Mouse (Mus musculus) lung, postnatal 0 days (tissue): ENCODE measurements at regions not wholly inside any gene's neighbourhood (a gene's known extent, or its start where the extent isn't known, plus 50 kb on each side); places are given as distances from the start of the nearest gene placed in this dataset.

ENCODE experiments used
- ATAC-seq: fragments of 200-750 bp; cut with Nextera tagmentation; 2 replicates; pipeline ENCODE4 v1.8.0; 2017; ENCODE audit warnings: moderate library complexity
- DNase-seq: peaks from one replicate; pipeline ENCODE4 v3.0.0-alpha.2; 2016; ENCODE audit warnings: low spot score
- H3K27ac ChIP-seq: fragments of 300-500 bp; sonication (generic); 2 replicates; pipeline ENCODE4 v1.5.1; 2014; ENCODE audit warnings: antibody characterized with exemption, mild to moderate bottlenecking, low read length, mixed read lengths
- H3K27me3 ChIP-seq: fragments of 300-500 bp; sonication (generic); replicated peaks from 2 replicates; pipeline ENCODE4 v1.6.1; 2014; ENCODE audit warnings: low read length, mixed read lengths; ENCODE audit not compliant: insufficient read depth
- H3K36me3 ChIP-seq: fragments of 300-500 bp; sonication (generic); 2 replicates; pipeline ENCODE4 v1.6.1; 2014; ENCODE audit warnings: low read length, mixed read lengths; ENCODE audit not compliant: insufficient read depth
- H3K4me1 ChIP-seq: fragments of 300-500 bp; sonication (generic); 2 replicates; pipeline ENCODE4 v1.6.1; 2014; ENCODE audit warnings: antibody characterized with exemption, low read depth, low read length, mixed read lengths; ENCODE audit not compliant: insufficient read depth
- H3K4me2 ChIP-seq: fragments of 300-500 bp; sonication (generic); replicated peaks from 2 replicates; pipeline ENCODE4 v1.6.1; 2014; ENCODE audit warnings: low read depth, mild to moderate bottlenecking, low read length, moderate library complexity, mixed read lengths
- H3K4me3 ChIP-seq: fragments of 300-500 bp; sonication (generic); 2 replicates; pipeline ENCODE4 v1.5.1; 2014; ENCODE audit warnings: low read depth, low read length
- H3K9ac ChIP-seq: fragments of 300-500 bp; sonication (generic); replicated peaks from 2 replicates; pipeline ENCODE4 v1.6.1; 2014; ENCODE audit warnings: low read depth, mild to moderate bottlenecking
- H3K9me3 ChIP-seq: fragments of 300-500 bp; sonication (generic); 2 replicates; pipeline ENCODE4 v1.6.1; 2016; ENCODE audit warnings: low read length, mixed read lengths
- CTCF ChIP-seq: IDR thresholded peaks from 2 replicates; pipeline ENCODE4 v1.5.1; 2016; ENCODE audit warnings: antibody characterized with exemption, mild to moderate bottlenecking
- EP300 ChIP-seq: IDR thresholded peaks from 2 replicates; pipeline ENCODE4 v1.6.1; 2016; ENCODE audit warnings: antibody characterized with exemption, mild to moderate bottlenecking, control low read depth
- WGBS: fragments of 180-500 bp; shearing (Covaris S2); extraction: QIAGEN DNeasy Blood & Tissue Kit; methylation state at CpG from one replicate; pipeline ENCODE4 v1.1.7; 2014; 5-methylcytosine and 5-hydroxymethylcytosine counted together

DNA sequence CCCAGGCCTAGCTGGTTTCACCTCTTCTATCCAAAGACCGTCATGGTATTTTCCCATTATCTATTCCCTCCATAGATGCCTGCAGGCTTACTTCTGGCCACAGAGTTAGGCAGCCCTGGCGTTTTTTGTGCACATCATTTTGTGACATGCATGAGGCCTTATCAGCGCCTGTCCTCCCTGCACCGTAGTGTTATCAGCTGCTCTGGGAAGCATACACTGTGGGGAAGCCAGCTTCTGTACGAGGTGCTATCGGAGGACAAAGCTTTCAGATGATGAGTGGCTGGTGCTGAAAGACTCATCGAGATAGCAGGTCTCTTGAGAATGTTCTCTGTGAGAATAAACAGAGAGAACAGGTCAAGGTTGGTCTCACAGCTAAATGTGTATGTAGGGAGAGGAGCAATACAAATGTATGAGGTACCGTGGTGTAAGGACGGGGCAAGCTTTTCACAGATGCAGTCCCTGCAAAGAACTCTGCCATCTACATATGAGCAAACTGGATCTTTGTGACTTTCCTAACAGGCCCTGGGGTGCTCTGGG, 190.0 kb upstream of the Tshz3 start:
- Histone ChIP-seq H3K4me1 (no peaks in the 10 kb centered on the region), H3K9me3 (no peaks in the 10 kb centered on the region), H3K27me3 (no peaks in the 10 kb centered on the region), H3K36me3 (no peaks in the 10 kb centered on the region), H3K4me2 (no peak overlapping the region), H3K27ac (no peak overlapping the region), H3K4me3 (no peak overlapping the region), H3K9ac (no peak overlapping the region)
- TF ChIP-seq CTCF (no peak), EP300 (no peak)
- no peak for DNase-seq
- WGBS, result 54% methylated on average over 9 of the region's 9 CpGs
- no peak for ATAC-seq

- H3K4me3 ChIP-seq, result no peak overlapping the region
- no peaks in the 10 kb centered on the region for H3K9me3 ChIP-seq
- 57% methylated on average over 3 of the region's 3 CpGs for WGBS
- TF ChIP-seq CTCF (no peak), EP300 (peak; percentile 93)
- DNase-seq (peak; percentile 68), ATAC-seq (peak; percentile 80)
- H3K4me1 ChIP-seq, result peaks cover 5% of the 10 kb centered on the region; the same call in 1 of the 2 replicates
- no peaks in the 10 kb centered on the region for H3K36me3 ChIP-seq
- H3K27ac ChIP-seq, result no peak overlapping the region
- no peak overlapping the region for H3K4me2 ChIP-seq
- no peaks in the 10 kb centered on the region for H3K27me3 ChIP-seq
- no peak overlapping the region for H3K9ac ChIP-seq
These were observed 184.2 kb upstream of the Tshz3 start for GRCm38 (mm10) chr7:36513680-36514079.

DNA sequence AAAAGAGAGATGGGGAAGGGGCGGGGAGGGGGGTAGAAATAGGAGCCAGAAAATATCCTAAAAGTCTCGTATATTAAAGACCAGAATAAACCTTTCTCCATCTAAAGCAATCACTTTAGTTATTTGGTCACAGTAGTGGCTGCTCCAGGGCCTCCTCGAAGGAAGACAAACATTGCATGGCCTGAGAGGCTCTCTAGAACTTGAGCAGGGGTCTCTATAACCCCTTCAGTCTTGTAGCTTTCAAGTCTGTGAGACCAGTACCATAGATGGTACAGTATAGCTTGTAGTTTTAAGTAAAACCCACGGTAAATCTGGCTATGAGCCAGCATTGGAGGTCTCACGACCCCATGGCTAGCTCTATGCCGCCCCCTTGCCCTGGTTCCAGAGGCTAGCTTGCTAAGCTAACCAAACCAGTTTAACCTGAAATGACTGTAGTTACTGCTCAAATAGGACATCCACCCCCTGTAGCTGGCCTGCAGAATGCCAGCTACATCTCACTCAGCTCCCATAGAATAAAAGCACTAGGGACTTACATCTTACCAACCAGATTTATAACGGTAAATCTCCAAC, 181.7 kb upstream of the Tshz3 start:
- no peak overlapping the region for H3K9ac ChIP-seq
- H3K36me3 ChIP-seq, result no peaks in the 10 kb centered on the region
- H3K9me3 ChIP-seq, result no peaks in the 10 kb centered on the region
- no peaks in the 10 kb centered on the region for H3K27me3 ChIP-seq
- peak; percentile 65 for DNase-seq
- peak; percentile 63 for ATAC-seq
- H3K4me2 ChIP-seq, result no peak overlapping the region
- H3K4me3 ChIP-seq, result no peak overlapping the region
- WGBS, result 42% methylated on average over 7 of the region's 7 CpGs
- no peak overlapping the region for H3K27ac ChIP-seq
- peak; percentile 48 for TF ChIP-seq CTCF
- TF ChIP-seq EP300, result no peak
- peaks cover 5% of the 10 kb centered on the region; the same call in 1 of the 2 replicates for H3K4me1 ChIP-seq

GRCm38 (mm10) chr7:36519027-36519426, 178.9 kb upstream of the Tshz3 start:
- Histone ChIP-seq H3K4me2 (no peak overlapping the region), H3K4me3 (no peak overlapping the region), H3K36me3 (no peaks in the 10 kb centered on the region), H3K9me3 (no peaks in the 10 kb centered on the region), H3K4me1 (peaks cover 5% of the 10 kb centered on the region; the same call in 1 of the 2 replicates), H3K27ac (no peak overlapping the region), H3K9ac (no peak overlapping the region), H3K27me3 (no peaks in the 10 kb centered on the region)
- WGBS, result 86% methylated on average over 4 of the region's 4 CpGs
- no peak for DNase-seq
- ATAC-seq, result no peak
- no peak for TF ChIP-seq CTCF
- no peak for TF ChIP-seq EP300

DNA sequence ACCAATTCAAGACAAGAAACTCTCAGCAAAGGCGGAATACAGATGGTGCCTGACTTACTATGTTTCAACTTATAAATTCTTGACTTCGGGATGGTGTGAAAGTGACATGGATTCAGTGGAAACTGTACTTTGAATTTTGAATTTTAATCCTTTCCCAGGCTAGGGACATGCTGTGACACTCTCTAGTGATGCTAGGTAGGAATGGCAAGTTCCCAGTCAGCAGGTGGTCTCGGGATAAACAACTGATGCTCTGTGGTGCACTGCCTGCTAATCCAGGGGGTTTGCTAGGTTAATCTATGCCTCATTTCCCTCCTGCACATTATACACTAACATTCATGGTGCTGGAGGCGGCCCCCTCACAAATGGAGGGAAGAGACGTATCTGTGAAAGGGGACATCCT, 175.0 kb upstream of the Tshz3 start:
- Histone ChIP-seq H3K27me3 (no peaks in the 10 kb centered on the region), H3K9ac (no peak overlapping the region), H3K27ac (no peak overlapping the region), H3K4me1 (no peaks in the 10 kb centered on the region), H3K4me2 (no peak overlapping the region), H3K36me3 (no peaks in the 10 kb centered on the region), H3K4me3 (no peak overlapping the region), H3K9me3 (no peaks in the 10 kb centered on the region)
- ATAC-seq (no peak), DNase-seq (no peak)
- 76% methylated on average over 5 of the region's 5 CpGs for WGBS
- TF ChIP-seq CTCF (no peak), EP300 (no peak)

DNA sequence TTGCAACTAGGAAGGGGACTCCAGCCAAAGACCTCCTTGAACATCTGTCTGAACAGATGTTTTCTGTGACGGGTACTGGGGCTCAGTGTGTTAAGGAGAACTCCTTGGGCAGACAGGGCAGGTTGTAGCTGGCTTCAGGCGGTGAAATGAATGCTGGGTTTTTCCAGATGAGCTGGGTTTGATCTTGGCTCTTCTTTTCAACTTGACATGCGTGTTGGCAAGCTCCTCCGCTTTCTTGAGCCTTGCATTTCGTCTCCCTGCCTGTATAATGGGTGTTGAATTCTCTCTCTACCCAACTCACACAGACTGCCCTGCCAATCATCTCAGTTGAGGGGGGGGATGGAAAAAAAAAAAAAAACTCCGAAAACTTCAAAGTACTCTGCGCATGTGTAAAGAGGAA, 171.8 kb upstream of the Tshz3 start:
- Histone ChIP-seq H3K27ac (no peak overlapping the region), H3K27me3 (no peaks in the 10 kb centered on the region), H3K9ac (no peak overlapping the region), H3K9me3 (no peaks in the 10 kb centered on the region), H3K4me1 (no peaks in the 10 kb centered on the region), H3K36me3 (no peaks in the 10 kb centered on the region), H3K4me3 (no peak overlapping the region), H3K4me2 (no peak overlapping the region)
- 65% methylated on average over 7 of the region's 7 CpGs for WGBS
- no peak for TF ChIP-seq EP300
- TF ChIP-seq CTCF, result no peak
- no peak for DNase-seq
- no peak for ATAC-seq

DNA sequence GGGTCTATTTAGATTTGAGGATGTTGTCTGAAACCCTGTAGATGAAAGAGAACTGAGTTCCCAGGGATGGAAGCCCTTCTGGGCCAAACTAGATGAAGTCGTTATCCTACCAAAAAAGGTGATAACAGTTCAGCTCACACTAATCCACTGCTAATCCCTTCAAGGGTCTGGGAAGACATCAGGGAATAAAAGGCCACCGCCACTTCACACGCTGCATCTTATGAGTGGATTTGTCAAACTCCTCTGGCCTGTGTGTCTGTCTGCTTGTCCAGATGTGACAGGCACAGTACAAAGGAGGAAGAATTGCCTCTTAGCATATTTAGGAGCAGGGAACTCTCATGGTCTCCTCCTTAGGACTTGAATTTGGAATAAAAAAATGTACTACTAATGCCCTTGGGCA, 171.2 kb upstream of the Tshz3 start:
- ATAC-seq (no peak), DNase-seq (no peak)
- Histone ChIP-seq H3K36me3 (no peaks in the 10 kb centered on the region), H3K9ac (no peak overlapping the region), H3K9me3 (no peaks in the 10 kb centered on the region), H3K4me2 (no peak overlapping the region), H3K4me3 (no peak overlapping the region), H3K27me3 (no peaks in the 10 kb centered on the region), H3K4me1 (no peaks in the 10 kb centered on the region), H3K27ac (no peak overlapping the region)
- 55% methylated on average over 3 of the region's 3 CpGs for WGBS
- TF ChIP-seq CTCF (no peak), EP300 (no peak)
